Mouse (Mus musculus) CH12.LX (cell line): ENCODE data around the gene Lyst. TPM values are rescaled to one million over a fixed set of nuclear protein-coding genes. Genes with fewer than 3 reads are reported as not detected.
A peak's percentile ranks its signal among the peaks of the same experiment; 100 is the strongest.
"Not testable (repeated sequence)": the region's sequence is repeated elsewhere in the genome, so short reads cannot be mapped to it uniquely, and the experiment has no call there.

ENCODE experiments used
- DNase-seq: peaks from one replicate; pipeline ENCODE4 v3.0.0-alpha.2; 2013; ENCODE audit errors: extremely low read depth
- H3K27ac ChIP-seq: 2 replicates; pipeline ENCODE4 v1.5.1; 2012; ENCODE audit warnings: low read depth, mild to moderate bottlenecking, control low read depth, moderate library complexity; ENCODE audit not compliant: insufficient read depth
- H3K27me3 ChIP-seq: replicated peaks from 2 replicates; pipeline ENCODE3; 2012; ENCODE audit warnings: inconsistent platforms
- H3K36me3 ChIP-seq, 2 experiments: replicated peaks in 1 of 2; 2 replicates each; pipeline versions ENCODE3 to v1.6.1; 2012; ENCODE audit warnings: inconsistent platforms in 1 of 2, low read length in 1 of 2, mild to moderate bottlenecking in 1 of 2, mixed read lengths in 1 of 2, moderate library complexity in 1 of 2; ENCODE audit not compliant: control insufficient read depth in 1 of 2, insufficient read depth in 1 of 2
- H3K4me1 ChIP-seq, 2 experiments: 2 replicates each; pipeline ENCODE4 v1.6.1; 2012; ENCODE audit warnings: inconsistent platforms in 1 of 2, moderate library complexity in 1 of 2; ENCODE audit not compliant: insufficient read depth in 2 of 2, control insufficient read depth in 1 of 2
- H3K4me2 ChIP-seq: 2 replicates; pipeline ENCODE4 v1.6.1; 2012; ENCODE audit warnings: low read depth, mild to moderate bottlenecking, control low read depth; ENCODE audit not compliant: poor library complexity, insufficient read depth, severe bottlenecking
- H3K4me3 ChIP-seq, 3 experiments: fragments of 150-350 bp in 1 of 3; sonication (generic) in 1 of 3; replicated peaks in 1 of 3; 2 replicates each; pipeline versions ENCODE3 to v1.5.1; 2011 to 2012; ENCODE audit warnings: low read depth in 2 of 3, low read length in 2 of 3, mild to moderate bottlenecking in 2 of 3, moderate library complexity in 2 of 3, control low read depth in 1 of 3, improper control_type of control experiment in 1 of 3, inconsistent platforms in 1 of 3, mixed read lengths in 1 of 3; ENCODE audit not compliant: poor library complexity in 1 of 3
- H3K79me2 ChIP-seq: replicated peaks from 2 replicates; pipeline ENCODE4 v1.6.1; 2012; ENCODE audit warnings: mild to moderate bottlenecking, moderate library complexity; ENCODE audit not compliant: control insufficient read depth, poor library complexity, insufficient read depth, severe bottlenecking; ENCODE audit errors: extremely low read depth
- H3K9ac ChIP-seq: 2 replicates; pipeline ENCODE4 v1.6.1; 2012; ENCODE audit warnings: low read depth, mild to moderate bottlenecking, control low read depth, moderate library complexity; ENCODE audit not compliant: insufficient read depth
- H3K9me3 ChIP-seq: replicated peaks from 2 replicates; pipeline ENCODE3; 2012; ENCODE audit warnings: low read length, inconsistent platforms, mixed read lengths
- CHD1 ChIP-seq: IDR thresholded peaks from 2 replicates; pipeline ENCODE4 v1.6.1; 2012; ENCODE audit warnings: low read depth, low read length, improper control_type of control experiment, inconsistent platforms
- ELF1 ChIP-seq: IDR thresholded peaks from 2 replicates; pipeline ENCODE4 v1.6.1; 2014; ENCODE audit warnings: low read depth, mild to moderate bottlenecking, inconsistent platforms, low read length, improper control_type of control experiment
- ETS1 ChIP-seq: conservative IDR thresholded peaks from 2 replicates; pipeline ENCODE4 v1.6.1; 2012; ENCODE audit warnings: low read depth, mild to moderate bottlenecking, inconsistent platforms, low read length, improper control_type of control experiment, moderate library complexity
- GABPA ChIP-seq: IDR thresholded peaks from 2 replicates; pipeline ENCODE4 v1.6.1; 2012; ENCODE audit warnings: low read depth, low read length, improper control_type of control experiment, inconsistent platforms; ENCODE audit not compliant: insufficient replicate concordance
- MAX ChIP-seq: IDR thresholded peaks from 2 replicates; pipeline ENCODE4 v1.6.1; 2011; ENCODE audit warnings: low read length, improper control_type of control experiment
- MXI1 ChIP-seq: IDR thresholded peaks from 2 replicates; pipeline ENCODE4 v1.6.1; 2011; ENCODE audit warnings: mild to moderate bottlenecking, low read depth, low read length, improper control_type of control experiment
- POLR2AphosphoS2 ChIP-seq: IDR thresholded peaks from 2 replicates; pipeline ENCODE4 v1.6.1; 2011; ENCODE audit warnings: low read depth, low read length, improper control_type of control experiment
- RAD21 ChIP-seq: IDR thresholded peaks from 2 replicates; pipeline ENCODE4 v1.6.1; 2011; ENCODE audit warnings: low read depth, mild to moderate bottlenecking, low read length, improper control_type of control experiment, moderate library complexity
- UBTF ChIP-seq: IDR thresholded peaks from 2 replicates; pipeline ENCODE4 v1.6.1; 2012; ENCODE audit warnings: low read depth, mild to moderate bottlenecking, inconsistent platforms, low read length, improper control_type of control experiment, moderate library complexity
- ZMIZ1 ChIP-seq: IDR thresholded peaks from 2 replicates; pipeline ENCODE4 v1.6.1; 2012; ENCODE audit warnings: low read depth, mild to moderate bottlenecking, inconsistent platforms, low read length, improper control_type of control experiment
- dilution Hi-C: fragments of 300-500 bp; cut with MboI; formaldehyde crosslinking; loops from 2 replicates; pipeline ENCODE4 v1.14.3; 2020; ENCODE audit warnings: low sequenced_read_pairs; ENCODE audit not compliant: extremely low pct_unique_long_range_greater_than_20kb, extremely low pct_ligation_motif_present
- in situ Hi-C: fragments of 300-500 bp; cut with MboI; formaldehyde crosslinking; loops from 3 replicates; pipeline ENCODE4 v1.14.3; 2019; ENCODE audit warnings: low sequenced_read_pairs, low pct_ligation_motif_present, low pct_unique_long_range_greater_than_20kb, mixed read lengths
- polyA plus RNA-seq: library from polyadenylated mRNA; unstranded; fragments of >175 nt; gene quantifications from 2 replicates; pipeline ENCODE4 v1.2.1, GENCODE M21; 2012; ENCODE audit warnings: low read depth; ENCODE audit not compliant: insufficient read length
- total RNA-seq, 2 experiments: library from RNA; depleted of rRNA; stranded (reverse); fragments of 300-350 nt in 1 of 2; fragments of >200 nt in 1 of 2; gene quantifications; 2 replicates each; pipeline ENCODE4 v1.2.3; 2012 to 2014

Lyst gene
- total and polyA plus RNA-seq, 3 experiments, result 33.1 to 61.1 (median 34.8) TPM

- TF ChIP-seq MXI1 (peak; percentile 77), RAD21 (no peak; the same call in 1 of the 2 replicates)
Measured at GRCm38 (mm10) chr13:13590048-13591011, at the start of gene Lyst (continued).

- dilution Hi-C loops, DNase-seq, H3K27ac ChIP-seq, H3K9me3 ChIP-seq, H3K4me3 ChIP-seq, H3K27me3 ChIP-seq, H3K4me2 ChIP-seq, H3K36me3 ChIP-seq, in situ Hi-C loops, H3K4me1 ChIP-seq, H3K79me2 ChIP-seq, H3K9ac ChIP-seq: not testable (repeated sequence)
Measured at GRCm38 (mm10) chr13:13543073-13543472, 47.1 kb upstream of the Lyst start.

- H3K36me3 ChIP-seq, result no peaks in the 10 kb centered on the region
- in situ Hi-C loops, result no loop called here
- dilution Hi-C loops, result no loop called here
Measured at GRCm38 (mm10) chr13:13546792-13547191, 43.4 kb upstream of the Lyst start.

GRCm38 (mm10) chr13:13547889-13548288, 42.3 kb upstream of the Lyst start:
- Histone ChIP-seq H3K36me3 (no peaks in the 10 kb centered on the region), H3K27me3 (no peaks in the 10 kb centered on the region), H3K9me3 (peaks cover 8% of the 10 kb centered on the region), H3K27ac (no peak overlapping the region), H3K4me2 (no peak overlapping the region)
- dilution Hi-C loops (no loop called here), in situ Hi-C loops (no loop called here)
- DNase-seq, result no peak
- TF ChIP-seq GABPA, result no peak
- TF ChIP-seq UBTF, result no peak
- TF ChIP-seq ELF1, result no peak
- TF ChIP-seq, all 38 proteins: peak for 0
- H3K79me2 ChIP-seq, result no peaks in the 10 kb centered on the region
- H3K4me3 ChIP-seq, result no peak overlapping the region
- H3K4me1 ChIP-seq, result peaks cover 9 to 30% of the 10 kb centered on the region in 2 experiments
- H3K9ac ChIP-seq, result no peak overlapping the region

More at GRCm38 (mm10) chr13:13546792-13547191, 43.4 kb upstream of the Lyst start:
- Histone ChIP-seq H3K4me1 (peaks cover 9 to 25% of the 10 kb centered on the region in 2 experiments), H3K79me2 (no peaks in the 10 kb centered on the region), H3K27me3 (no peaks in the 10 kb centered on the region), H3K4me3 (no peak overlapping the region), H3K9ac (no peak overlapping the region), H3K27ac (no peak overlapping the region), H3K9me3 (peaks cover 9% of the 10 kb centered on the region), H3K4me2 (no peak overlapping the region)
- DNase-seq, result no peak
- TF ChIP-seq ZMIZ1, result no peak
- TF ChIP-seq ETS1, result no peak
- TF ChIP-seq CHD1, result no peak
- TF ChIP-seq POLR2AphosphoS2, result no peak
- TF ChIP-seq MAX, result no peak
